Mouse (Mus musculus): ENCODE results near the gene Nfib. TPM values are rescaled to one million over a fixed set of nuclear protein-coding genes. Genes with fewer than 3 reads are reported as not detected.

Gene Nfib
- polyA plus RNA-seq, 1 experiment from 2014 or later: 113 TPM

- Histone ChIP-seq H3K4me3 (no peak overlapping the region), H3K27me3 (peaks cover 7% of the 10 kb centered on the region; the same call in 1 of the 2 replicates), H3K36me3 (no peaks in the 10 kb centered on the region), H3K9me3 (no peaks in the 10 kb centered on the region), H3K27ac (no peak overlapping the region), H3K4me2 (no peak overlapping the region), H3K9ac (no peak overlapping the region), H3K4me1 (peaks cover 9% of the 10 kb centered on the region; the same call in 1 of the 2 replicates)
- no peak for ATAC-seq (ENCODE audit: borderline replicate concordance, extremely low read depth, low FRiP score, low TSS enrichment)
- 76% methylated on average over 2 of the region's 2 CpGs for WGBS
Observed at GRCm38 (mm10) chr4:82706012-82706411, 462 bp upstream of the Nfib start.

GRCm38 (mm10) chr4:82704079-82704830, 1.3 kb downstream of the Nfib start:
- Histone ChIP-seq H3K9me3 (no peaks in the 10 kb centered on the region), H3K4me1 (peaks cover 14% of the 10 kb centered on the region), H3K27ac (no peak overlapping the region), H3K4me3 (no peak overlapping the region), H3K9ac (no peak overlapping the region), H3K36me3 (no peaks in the 10 kb centered on the region), H3K27me3 (peaks cover 7% of the 10 kb centered on the region; the same call in 1 of the 2 replicates), H3K4me2 (no peak overlapping the region)
- 61% methylated on average over 19 of the region's 19 CpGs for WGBS
- no peak for ATAC-seq (ENCODE audit: borderline replicate concordance, extremely low read depth, low FRiP score, low TSS enrichment)

GRCm38 (mm10) chr4:82702808-82703207, 2.7 kb downstream of the Nfib start:
- H3K9me3 ChIP-seq: no peaks in the 10 kb centered on the region
- no peak for ATAC-seq (ENCODE audit: borderline replicate concordance, extremely low read depth, low FRiP score, low TSS enrichment)
- H3K4me3 ChIP-seq: no peak overlapping the region
- no peaks in the 10 kb centered on the region for H3K36me3 ChIP-seq
- peaks cover 21% of the 10 kb centered on the region for H3K4me1 ChIP-seq
- H3K27ac ChIP-seq: no peak overlapping the region
- H3K9ac ChIP-seq: no peak overlapping the region
- no peak overlapping the region for H3K4me2 ChIP-seq
- WGBS: 36% methylated on average over 6 of the region's 6 CpGs
- H3K27me3 ChIP-seq: peaks cover 7% of the 10 kb centered on the region; the same call in 1 of the 2 replicates

GRCm38 (mm10) chr4:82699504-82699903, 6.0 kb downstream of the Nfib start:
- H3K9ac ChIP-seq: no peak overlapping the region
- H3K4me1 ChIP-seq: peaks cover 11% of the 10 kb centered on the region; the same call in 1 of the 2 replicates
- H3K36me3 ChIP-seq: no peaks in the 10 kb centered on the region
- H3K27me3 ChIP-seq: no peaks in the 10 kb centered on the region; the same call in 1 of the 2 replicates
- ATAC-seq (ENCODE audit: borderline replicate concordance, extremely low read depth, low FRiP score, low TSS enrichment): no peak
- H3K4me3 ChIP-seq: no peak overlapping the region
- no peaks in the 10 kb centered on the region for H3K9me3 ChIP-seq
- WGBS: 41% methylated on average over 11 of the region's 11 CpGs
- H3K4me2 ChIP-seq: no peak overlapping the region
- H3K27ac ChIP-seq: no peak overlapping the region

GRCm38 (mm10) chr4:82698616-82699015, 6.9 kb downstream of the Nfib start:
- Histone ChIP-seq H3K4me1 (peaks cover 12% of the 10 kb centered on the region; the same call in 1 of the 2 replicates), H3K4me2 (no peak overlapping the region; the same call in 1 of the 2 replicates), H3K9me3 (no peaks in the 10 kb centered on the region), H3K27me3 (no peaks in the 10 kb centered on the region; the same call in 1 of the 2 replicates), H3K9ac (no peak overlapping the region), H3K4me3 (no peak overlapping the region), H3K27ac (no peak overlapping the region), H3K36me3 (no peaks in the 10 kb centered on the region)
- ATAC-seq (ENCODE audit: borderline replicate concordance, extremely low read depth, low FRiP score, low TSS enrichment): no peak
- WGBS: 81% methylated on average over 12 of the region's 12 CpGs

GRCm38 (mm10) chr4:82697151-82697550, 8.4 kb downstream of the Nfib start:
- H3K4me2 ChIP-seq: no peak overlapping the region
- no peak for ATAC-seq (ENCODE audit: borderline replicate concordance, extremely low read depth, low FRiP score, low TSS enrichment)
- H3K4me3 ChIP-seq: no peak overlapping the region
- no peak overlapping the region for H3K27ac ChIP-seq
- H3K36me3 ChIP-seq: no peaks in the 10 kb centered on the region
- no peaks in the 10 kb centered on the region for H3K9me3 ChIP-seq
- no peak overlapping the region for H3K9ac ChIP-seq
- H3K4me1 ChIP-seq: peaks cover 22% of the 10 kb centered on the region
- no peaks in the 10 kb centered on the region; the same call in 1 of the 2 replicates for H3K27me3 ChIP-seq
- WGBS: 47% methylated on average over 6 of the region's 6 CpGs

- H3K4me3 ChIP-seq: no peak overlapping the region
- H3K9ac ChIP-seq: no peak overlapping the region
- no peak overlapping the region for H3K4me2 ChIP-seq
- WGBS: 72% methylated on average over 5 of the region's 5 CpGs
- H3K36me3 ChIP-seq: no peaks in the 10 kb centered on the region
- H3K9me3 ChIP-seq: no peaks in the 10 kb centered on the region
- ATAC-seq (ENCODE audit: borderline replicate concordance, extremely low read depth, low FRiP score, low TSS enrichment): no peak
- H3K4me1 ChIP-seq: peaks cover 29% of the 10 kb centered on the region
- H3K27ac ChIP-seq: no peak overlapping the region
- H3K27me3 ChIP-seq: no peaks in the 10 kb centered on the region; the same call in 1 of the 2 replicates
Observed at GRCm38 (mm10) chr4:82695760-82696501, 9.6 kb downstream of the Nfib start.

GRCm38 (mm10) chr4:82692009-82692326, 13.6 kb downstream of the Nfib start:
- ATAC-seq (ENCODE audit: borderline replicate concordance, extremely low read depth, low FRiP score, low TSS enrichment): peak; percentile 37; the same call in 1 of the 2 replicates
- Histone ChIP-seq H3K27ac (peak overlapping the region; percentile 50), H3K9ac (no peak overlapping the region), H3K4me1 (peaks cover 24% of the 10 kb centered on the region), H3K36me3 (no peaks in the 10 kb centered on the region), H3K4me2 (no peak overlapping the region), H3K27me3 (no peaks in the 10 kb centered on the region), H3K4me3 (no peak overlapping the region), H3K9me3 (no peaks in the 10 kb centered on the region)
- WGBS: 13% methylated on average over 3 of the region's 3 CpGs

- Histone ChIP-seq H3K36me3 (no peaks in the 10 kb centered on the region), H3K4me3 (no peak overlapping the region), H3K27ac (peak overlapping the region; percentile 50), H3K4me2 (no peak overlapping the region), H3K4me1 (peaks cover 24% of the 10 kb centered on the region), H3K9ac (no peak overlapping the region), H3K9me3 (no peaks in the 10 kb centered on the region), H3K27me3 (no peaks in the 10 kb centered on the region)
- WGBS: 43% methylated on average over 4 of the region's 4 CpGs
- ATAC-seq (ENCODE audit: borderline replicate concordance, extremely low read depth, low FRiP score, low TSS enrichment): peak; percentile 67; the same call in 1 of the 2 replicates
Observed at GRCm38 (mm10) chr4:82691126-82692008, 14.2 kb downstream of the Nfib start.

- Histone ChIP-seq H3K4me1 (peaks cover 24% of the 10 kb centered on the region), H3K9me3 (no peaks in the 10 kb centered on the region), H3K4me3 (no peak overlapping the region), H3K27me3 (no peaks in the 10 kb centered on the region), H3K36me3 (no peaks in the 10 kb centered on the region), H3K27ac (peak overlapping the region; percentile 29), H3K4me2 (no peak overlapping the region), H3K9ac (no peak overlapping the region)
- peak; percentile 24; the same call in 1 of the 2 replicates for ATAC-seq (ENCODE audit: borderline replicate concordance, extremely low read depth, low FRiP score, low TSS enrichment)
- WGBS: 25% methylated on average over 7 of the region's 7 CpGs
Observed at GRCm38 (mm10) chr4:82690267-82690666, 15.3 kb downstream of the Nfib start.

- 93% methylated on average over 6 of the region's 6 CpGs for WGBS
- peaks cover 16% of the 10 kb centered on the region; the same call in 1 of the 2 replicates for H3K4me1 ChIP-seq
- H3K9ac ChIP-seq: no peak overlapping the region
Observed at GRCm38 (mm10) chr4:82686037-82686436, 19.5 kb downstream of the Nfib start.

More at GRCm38 (mm10) chr4:82686037-82686436, 19.5 kb downstream of the Nfib start:
- ATAC-seq (ENCODE audit: borderline replicate concordance, extremely low read depth, low FRiP score, low TSS enrichment): no peak
- H3K27me3 ChIP-seq: no peaks in the 10 kb centered on the region
- no peaks in the 10 kb centered on the region for H3K36me3 ChIP-seq
- H3K9me3 ChIP-seq: no peaks in the 10 kb centered on the region
- no peak overlapping the region for H3K4me2 ChIP-seq
- H3K27ac ChIP-seq: no peak overlapping the region
- H3K4me3 ChIP-seq: no peak overlapping the region

Data from lung, embryonic 15.5 days (tissue).